In genomic region chr10:93995100-93995499, GRCm38 (mm10) we compare ENCODE assay signal across 26 mouse cellular contexts. TPM values are rescaled to one million over a fixed set of nuclear protein-coding genes. Genes with fewer than 3 reads are reported as not detected.
A peak's percentile ranks its signal among the peaks of the same experiment; 100 is the strongest.
DNase-seq lines count a peak whose midpoint lies in the region; ATAC-seq lines count a peak whose summit lies in the region.
"Had no signal": no experiment of that assay in that cellular context is flagged by ENCODE, and none has a peak within 500 bp of the region (broad histone marks: within the 10 kb centered on the region; RNA-seq: fewer than 3 reads in every experiment).

No protein-coding gene starts in this region.

- intact Hi-C loops in heart, postnatal 36 days (cut with DNase I) = no loop called here

- no peak overlapping the region for H3K4me3 ChIP-seq in liver, embryonic 13.5 days (replicated peaks)
- H3K4me3 ChIP-seq in liver, embryonic 12.5 days = no peak overlapping the region
- H3K4me3 ChIP-seq in hindbrain, embryonic 10.5 days = no peak overlapping the region
- H3K4me3 ChIP-seq: embryonic facial prominence, embryonic 12.5 days; forebrain, embryonic 12.5 days; heart, adult 2 months; heart, embryonic 15.5 days; hindbrain, embryonic 13.5 days; intestine, embryonic 15.5 days had no signal

- 92% methylated on average over 1 of the region's 1 CpGs for WGBS in liver, embryonic 13.5 days (ENCODE audit: insufficient replicate concordance)
- 85% methylated on average over 1 of the region's 1 CpGs for WGBS in liver, embryonic 12.5 days (ENCODE audit: insufficient replicate concordance)
- WGBS in hindbrain, embryonic 10.5 days = 97% methylated on average over 1 of the region's 1 CpGs

- H3K9ac ChIP-seq in liver, embryonic 13.5 days = no peak overlapping the region
- H3K9ac ChIP-seq in liver, embryonic 12.5 days = no peak overlapping the region
- H3K9ac ChIP-seq: embryonic facial prominence, embryonic 12.5 days; forebrain, embryonic 12.5 days; heart, embryonic 15.5 days; hindbrain, embryonic 13.5 days; intestine, embryonic 15.5 days had no signal

- H3K27ac ChIP-seq in liver, embryonic 13.5 days = no peak overlapping the region
- H3K27ac ChIP-seq in liver, embryonic 12.5 days = no peak overlapping the region
- H3K27ac ChIP-seq in hindbrain, embryonic 10.5 days = no peak overlapping the region
- H3K27ac ChIP-seq: embryonic facial prominence, embryonic 12.5 days; forebrain, embryonic 12.5 days; heart, adult 2 months; heart, embryonic 15.5 days; hindbrain, embryonic 13.5 days; hindbrain, postnatal 0 days; intestine, embryonic 15.5 days had no signal

- peak; percentile 64; the same call in 1 of the 2 replicates for ATAC-seq in liver, embryonic 13.5 days (ENCODE audit: low read depth)
- no peak for ATAC-seq in liver, embryonic 12.5 days
- ATAC-seq: forebrain, embryonic 16.5 days; hindbrain, postnatal 0 days; intestine, embryonic 15.5 days; Patski had no signal

- no peak overlapping the region for H3K4me2 ChIP-seq in liver, embryonic 13.5 days
- H3K4me2 ChIP-seq in liver, embryonic 12.5 days = no peak overlapping the region
- H3K4me2 ChIP-seq: embryonic facial prominence, embryonic 12.5 days; forebrain, embryonic 12.5 days; heart, embryonic 11.5 days; heart, embryonic 15.5 days; hindbrain, embryonic 13.5 days; intestine, embryonic 15.5 days had no signal

- no peaks in the 10 kb centered on the region for H3K9me3 ChIP-seq in liver, embryonic 13.5 days (replicated peaks)
- no peaks in the 10 kb centered on the region for H3K9me3 ChIP-seq in liver, embryonic 12.5 days (replicated peaks)
- H3K9me3 ChIP-seq in hindbrain, embryonic 10.5 days = no peaks in the 10 kb centered on the region
- H3K9me3 ChIP-seq: embryonic facial prominence, embryonic 12.5 days; forebrain, embryonic 12.5 days; heart, embryonic 15.5 days; hindbrain, embryonic 13.5 days; intestine, embryonic 15.5 days had no signal

- peaks cover 80% of the 10 kb centered on the region for H3K36me3 ChIP-seq in liver, embryonic 13.5 days
- peaks cover 89% of the 10 kb centered on the region for H3K36me3 ChIP-seq in liver, embryonic 12.5 days
- H3K36me3 ChIP-seq in hindbrain, embryonic 10.5 days = peaks cover 93% of the 10 kb centered on the region

- DNase-seq in heart, adult 11 months = peak; percentile 34
- DNase-seq in heart, postnatal 36 days = no peak
- DNase-seq in liver, embryonic 13.5 days = no peak
- peak; percentile 58 for DNase-seq in R1 (ENCODE audit: low read depth, low spot score)
- no peak for DNase-seq in layer of hippocampus, postnatal 25 days (ENCODE audit: extremely low spot score in 1 of 2, low spot score in 1 of 2)
- no peak for DNase-seq in hindbrain, embryonic 10.5 days (ENCODE audit: low spot score)
- no peak for DNase-seq in layer of hippocampus, adult 11-12 months (ENCODE audit: low spot score)
- DNase-seq: adrenal gland, adult 8-10 months; adrenal gland, postnatal 36 days; cerebellum, adult 11 months; cerebellum, adult 8-10 months; cerebellum, postnatal 14 days; embryo, embryonic 11 days; gastrocnemius, postnatal 10 days; heart, adult 2 months; heart, postnatal 4 days had no signal

- no peaks in the 10 kb centered on the region for H3K4me1 ChIP-seq in liver, embryonic 13.5 days (replicated peaks)
- H3K4me1 ChIP-seq in liver, embryonic 12.5 days = no peaks in the 10 kb centered on the region
- no peaks in the 10 kb centered on the region for H3K4me1 ChIP-seq in hindbrain, embryonic 10.5 days (replicated peaks)
- H3K4me1 ChIP-seq: embryonic facial prominence, embryonic 12.5 days; forebrain, embryonic 12.5 days; heart, embryonic 15.5 days; hindbrain, embryonic 13.5 days; intestine, embryonic 15.5 days had no signal

- no peaks in the 10 kb centered on the region for H3K27me3 ChIP-seq in liver, embryonic 13.5 days
- no peaks in the 10 kb centered on the region for H3K27me3 ChIP-seq in liver, embryonic 12.5 days (replicated peaks)
- H3K27me3 ChIP-seq in hindbrain, embryonic 10.5 days (ENCODE audit: insufficient read depth, poor library complexity, severe bottlenecking) = no peaks in the 10 kb centered on the region
- H3K27me3 ChIP-seq: embryonic facial prominence, embryonic 12.5 days; forebrain, embryonic 12.5 days; heart, embryonic 15.5 days; hindbrain, embryonic 13.5 days; intestine, embryonic 15.5 days; Patski had no signal

RNA-seq across cellular contexts. Expression of gene Vezt, which starts 40.5 kb away (rescaled TPM):
- total RNA-seq in heart, postnatal 36 days (2021) = 10 to 100 TPM; 42.8 to 43.2 TPM
- 11.3 and 16.2 TPM in 2 replicates for polyA plus RNA-seq in liver, embryonic 13.5 days (2015; fragmentation: Nextera tagmentation; extraction: Ambion mirVana)
- 13.3 and 16.5 TPM in 2 replicates for polyA plus RNA-seq in liver, embryonic 12.5 days (2016; fragmentation: Nextera tagmentation; extraction: Ambion mirVana)
- total RNA-seq in layer of hippocampus, postnatal 25 days (2021) = 10 to 100 TPM; 64.1 to 70.2 TPM
- 30.6 and 35.6 TPM in 2 replicates for polyA plus RNA-seq in hindbrain, embryonic 10.5 days (2016; fragmentation: Nextera tagmentation; extraction: Ambion mirVana)

RNA-seq across cellular contexts. Expression of gene Fgd6, which starts 40.7 kb away (rescaled TPM):
- total RNA-seq in heart, postnatal 36 days (2021) = 1 to 10 TPM; 5.6 to 6.2 TPM
- polyA plus RNA-seq in liver, embryonic 13.5 days (2015; fragmentation: Nextera tagmentation; extraction: Ambion mirVana) = 2.4 and 3.0 TPM in 2 replicates
- polyA plus RNA-seq in liver, embryonic 12.5 days (2016; fragmentation: Nextera tagmentation; extraction: Ambion mirVana) = 3.5 and 3.7 TPM in 2 replicates
- 1 to 10 TPM; 9.1 to 9.4 TPM for total RNA-seq in layer of hippocampus, postnatal 25 days (2021)
- polyA plus RNA-seq in hindbrain, embryonic 10.5 days (2016; fragmentation: Nextera tagmentation; extraction: Ambion mirVana) = 4.2 and 4.7 TPM in 2 replicates

Comparison
In these comparisons a context has a peak if more than half of its experiments do, and no peak if none do; other contexts are left out.
1. DNase-seq: peak in heart, adult 11 months (single experiment) and R1 (single experiment); none in heart, postnatal 36 days (0 of 2), liver, embryonic 13.5 days (single experiment), layer of hippocampus, postnatal 25 days (0 of 2), hindbrain, embryonic 10.5 days (single experiment) and layer of hippocampus, adult 11-12 months (single experiment).